Mouse (Mus musculus) R1 (cell line): ENCODE results near the gene Trappc6a.
"Not testable (repeated sequence)": the region's sequence is repeated elsewhere in the genome, so short reads cannot be mapped to it uniquely, and the experiment has no call there.

Experiments
- DNase-seq: peaks from one replicate; pipeline ENCODE4 v3.0.0-alpha.2; 2018; ENCODE audit warnings: low read depth, low spot score

Trappc6a gene

GRCm38 (mm10) chr7:19489525-19489924 lies 18.7 kb upstream of the Trappc6a start:
- DNase-seq, result no peak

- no peak for DNase-seq
Observed at GRCm38 (mm10) chr7:19491731-19492130, 16.5 kb upstream of the Trappc6a start.

GRCm38 (mm10) chr7:19494751-19495474 lies 13.3 kb upstream of the Trappc6a start:
- DNase-seq, result no peak

GRCm38 (mm10) chr7:19495521-19496213 lies 12.5 kb upstream of the Trappc6a start:
- DNase-seq, result no peak

- no peak for DNase-seq
Observed at GRCm38 (mm10) chr7:19496214-19496555, 12.0 kb upstream of the Trappc6a start.

- DNase-seq, result no peak
Observed at GRCm38 (mm10) chr7:19498326-19498725, 9.9 kb upstream of the Trappc6a start.

GRCm38 (mm10) chr7:19500420-19501363 lies 7.5 kb upstream of the Trappc6a start:
- DNase-seq, result no peak

- no peak for DNase-seq
Observed at GRCm38 (mm10) chr7:19501658-19502057, 6.5 kb upstream of the Trappc6a start.

GRCm38 (mm10) chr7:19503481-19504068 lies 4.6 kb upstream of the Trappc6a start:
- DNase-seq, result peak; percentile 69

GRCm38 (mm10) chr7:19506326-19506725 lies 1.9 kb upstream of the Trappc6a start:
- DNase-seq, result peak; percentile 77

GRCm38 (mm10) chr7:19506969-19507611 lies 1.1 kb upstream of the Trappc6a start:
- DNase-seq, result peak; percentile 71

GRCm38 (mm10) chr7:19507612-19507981 lies 598 bp upstream of the Trappc6a start:
- DNase-seq, result no peak

GRCm38 (mm10) chr7:19508924-19509568 lies 851 bp downstream of the Trappc6a start:
- DNase-seq, result no peak

- peak; percentile 46 for DNase-seq
Observed at GRCm38 (mm10) chr7:19509786-19510185, 1.6 kb downstream of the Trappc6a start.

GRCm38 (mm10) chr7:19511934-19512333 lies 3.7 kb downstream of the Trappc6a start:
- DNase-seq, result not testable (repeated sequence)

- DNase-seq, result no peak
Observed at GRCm38 (mm10) chr7:19512353-19512752, 4.2 kb downstream of the Trappc6a start.

- DNase-seq, result no peak
Observed at GRCm38 (mm10) chr7:19517652-19518365, 9.6 kb downstream of the Trappc6a start, which contains the start of gene Nkpd1. Gene Nkpd1 (plus strand): TSS chr7:19517838.

- DNase-seq, result no peak
Observed at GRCm38 (mm10) chr7:19520032-19520431, 11.8 kb downstream of the Trappc6a start.

GRCm38 (mm10) chr7:19523017-19523756 lies 15.0 kb downstream of the Trappc6a start:
- DNase-seq, result peak; percentile 32
